Mouse (Mus musculus): Measurements from ENCODE around the gene Tex2. TPM values are rescaled to one million over a fixed set of nuclear protein-coding genes. Genes with fewer than 3 reads are reported as not detected.
"Not testable (repeated sequence)": the region's sequence is repeated elsewhere in the genome, so short reads cannot be mapped to it uniquely, and the experiment has no call there.

Tex2 gene
- polyA plus RNA-seq, 1 experiment = 33.5 TPM

GRCm38 (mm10) chr11:106577624-106578355 is 35.4 kb downstream of the Tex2 start:
- H3K27ac ChIP-seq (replicated peaks; ENCODE audit: low read depth, low read length) = 0 out of 2 replicates have a peak overlapping the region, but pooled peaks have one; percentile 15
- H3K4me1 ChIP-seq (ENCODE audit: control insufficient read depth, insufficient read depth, insufficient read length, low read length) = peaks cover 43% of the 10 kb centered on the region
- H3K4me3 ChIP-seq (ENCODE audit: insufficient read depth, low read depth, low read length) = not testable (repeated sequence)

DNA sequence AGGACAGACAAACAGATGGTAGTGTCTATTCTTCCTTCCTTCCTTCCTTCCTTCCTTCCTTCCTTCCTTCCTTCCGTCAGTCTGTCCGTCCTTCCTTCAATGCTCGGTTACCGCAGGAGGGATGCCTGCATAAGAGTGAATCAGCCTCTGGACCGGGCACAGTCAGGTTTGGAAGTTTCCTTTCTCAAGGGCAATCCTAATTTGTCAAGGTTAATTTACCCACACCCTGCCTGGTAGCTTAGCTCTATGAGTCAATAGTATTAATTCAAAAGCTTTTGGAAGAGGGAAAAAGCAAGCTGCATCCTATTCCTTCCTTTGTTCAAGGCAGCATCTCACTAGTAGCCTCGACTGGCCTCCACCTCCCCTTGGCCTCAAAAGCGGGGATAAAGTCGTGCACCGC is 38.8 kb downstream of the Tex2 start:
- Histone ChIP-seq H3K4me1 (ENCODE audit: control insufficient read depth, insufficient read depth, insufficient read length, low read length) (peaks cover 44% of the 10 kb centered on the region), H3K4me3 (ENCODE audit: insufficient read depth, low read depth, low read length) (no peak overlapping the region), H3K27ac (replicated peaks; ENCODE audit: low read depth, low read length) (no peak overlapping the region)

DNA sequence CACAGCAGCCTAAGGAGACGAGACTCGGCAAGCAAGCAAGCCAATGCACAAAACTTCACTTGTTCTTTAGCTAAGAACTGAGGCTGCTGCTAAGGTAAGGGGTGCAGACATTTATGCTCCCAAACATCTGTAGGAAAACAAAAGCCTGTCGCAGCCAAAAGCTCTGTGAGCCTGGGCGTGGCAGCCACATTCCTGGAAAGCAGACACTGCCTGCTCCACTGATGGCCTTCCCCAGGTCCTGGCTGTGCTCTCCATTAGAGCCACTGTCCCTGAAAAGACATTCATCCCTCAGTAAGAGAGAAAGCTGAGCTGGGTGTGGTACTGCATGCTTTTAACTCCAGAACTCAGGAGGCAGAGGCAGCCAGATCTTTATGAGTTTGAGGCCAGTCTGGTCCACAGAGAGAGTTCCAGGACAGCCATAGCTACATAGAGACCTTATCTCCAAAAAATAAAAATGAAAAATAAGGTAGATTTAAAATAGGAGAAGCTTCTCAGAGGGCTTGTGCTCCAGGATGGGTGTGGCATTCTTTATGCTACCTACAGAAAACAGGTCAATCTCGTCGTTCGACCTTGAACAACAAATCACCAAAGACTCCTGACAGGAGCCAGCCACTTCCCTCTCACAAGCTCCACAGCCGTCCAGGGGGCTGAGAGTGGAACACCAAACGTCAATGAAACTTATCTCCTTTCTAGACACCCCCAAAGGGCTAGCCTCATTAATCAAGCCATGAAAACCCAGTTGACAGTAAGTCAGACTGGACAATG is 39.6 kb downstream of the Tex2 start:
- Histone ChIP-seq H3K4me3 (ENCODE audit: insufficient read depth, low read depth, low read length) (no peak overlapping the region), H3K4me1 (ENCODE audit: control insufficient read depth, insufficient read depth, insufficient read length, low read length) (peaks cover 39% of the 10 kb centered on the region), H3K27ac (replicated peaks; ENCODE audit: low read depth, low read length) (no peak overlapping the region)

DNA sequence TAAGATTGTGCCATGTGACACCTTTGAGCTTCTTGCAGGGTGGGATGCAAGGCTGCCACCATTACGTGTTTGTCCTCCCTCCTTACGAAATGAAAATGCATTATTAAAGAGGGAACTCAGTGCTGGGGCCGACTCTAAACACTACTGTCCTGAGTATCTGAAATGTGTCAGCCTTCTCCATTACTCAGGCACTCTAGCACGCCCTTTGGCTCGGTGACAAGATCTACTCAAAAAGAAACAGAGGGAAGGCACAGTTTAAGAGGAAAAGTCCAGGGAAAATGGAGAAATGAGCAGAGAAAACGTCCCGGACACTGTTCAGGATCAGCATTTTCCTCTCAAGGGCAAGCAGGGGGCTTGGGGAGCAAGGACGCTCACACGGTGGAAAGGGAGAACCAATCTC is 40.3 kb downstream of the Tex2 start:
- H3K27ac ChIP-seq (replicated peaks; ENCODE audit: low read depth, low read length) = no peak overlapping the region
- peaks cover 38% of the 10 kb centered on the region for H3K4me1 ChIP-seq (ENCODE audit: control insufficient read depth, insufficient read depth, insufficient read length, low read length)
- H3K4me3 ChIP-seq (ENCODE audit: insufficient read depth, low read depth, low read length) = no peak overlapping the region

DNA sequence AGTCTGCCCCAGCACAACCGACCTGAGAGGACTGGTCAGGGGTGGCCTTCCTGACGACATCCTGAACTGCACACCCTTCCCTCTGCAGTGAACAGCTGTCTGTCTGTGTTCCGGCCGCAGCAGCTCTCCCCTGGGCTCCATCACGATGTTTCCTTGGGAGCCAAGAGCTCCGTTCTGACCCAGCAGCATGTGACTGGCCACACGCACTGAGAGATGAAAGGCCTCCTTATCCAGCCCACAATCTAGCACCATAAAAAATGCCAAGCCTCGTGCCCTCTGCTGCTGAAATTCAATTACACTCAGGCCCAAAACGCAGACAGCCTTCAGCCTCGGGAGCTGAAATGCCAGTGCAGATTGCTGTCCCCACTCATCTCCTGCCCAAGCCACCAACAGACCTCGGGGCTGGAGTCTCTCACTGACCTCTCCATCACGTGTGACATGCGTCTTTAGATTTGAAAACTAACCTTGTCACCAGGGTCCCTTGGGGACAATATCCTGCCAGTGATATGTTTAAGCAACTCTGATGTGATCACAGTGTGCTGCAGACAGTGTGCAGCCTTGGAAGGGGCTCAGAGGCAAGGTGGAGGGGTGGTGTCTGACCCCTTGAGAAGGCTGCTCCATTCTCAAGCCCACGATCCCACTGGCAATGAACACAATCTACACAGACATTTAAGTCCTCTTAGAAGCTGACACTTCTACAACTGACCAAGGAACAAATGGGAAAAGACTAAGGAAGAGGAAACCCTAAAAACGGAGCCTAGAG is 41.0 kb downstream of the Tex2 start:
- peak overlapping the region; percentile 14; the same call in 1 of the 2 replicates for H3K27ac ChIP-seq (replicated peaks; ENCODE audit: low read depth, low read length)
- peaks cover 38% of the 10 kb centered on the region for H3K4me1 ChIP-seq (ENCODE audit: control insufficient read depth, insufficient read depth, insufficient read length, low read length)

DNA sequence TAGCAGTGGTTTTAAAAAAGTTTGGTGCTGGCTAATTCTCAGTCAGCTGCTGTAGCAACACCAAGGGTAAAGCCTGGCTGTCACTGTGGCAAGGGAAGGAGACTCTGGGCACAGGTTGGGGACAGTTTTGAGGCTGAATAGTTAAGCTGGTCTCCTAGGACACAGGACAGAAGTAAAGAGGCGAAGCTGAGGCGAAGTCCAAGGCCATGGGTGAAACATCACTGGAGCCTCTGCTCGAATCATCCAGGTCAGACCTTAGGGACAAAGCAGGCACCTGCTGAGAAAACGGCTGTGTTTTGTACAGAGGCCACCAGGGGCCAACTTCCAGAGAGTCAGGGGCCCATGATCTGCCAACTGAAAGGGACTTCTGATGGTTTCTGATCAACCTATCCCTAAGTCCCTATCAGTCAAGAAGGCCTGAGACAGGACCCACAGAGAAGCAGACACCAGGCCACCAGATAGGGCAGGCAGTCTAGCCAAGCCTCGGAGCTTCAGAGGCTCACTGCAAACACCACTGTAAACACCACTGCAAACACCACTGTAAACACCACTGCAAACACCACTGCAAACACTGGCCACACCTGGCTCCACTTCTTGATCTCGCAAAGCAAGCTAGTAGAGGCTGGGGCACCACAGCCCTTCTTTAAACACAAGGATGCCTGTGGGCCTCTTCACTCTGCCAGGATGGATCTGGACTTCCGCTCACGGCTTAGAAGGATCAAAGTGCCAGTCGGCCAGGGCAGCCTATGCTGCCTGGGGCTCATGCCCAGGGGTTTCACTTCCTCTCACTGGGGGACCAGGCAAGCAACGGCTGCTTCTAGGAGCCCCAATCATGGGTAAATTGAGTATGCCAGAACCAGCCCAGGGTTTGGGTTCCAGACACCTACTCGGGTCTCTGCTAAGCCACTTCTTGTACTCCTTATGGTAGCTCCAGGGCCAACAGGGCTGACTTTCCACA is 41.9 kb downstream of the Tex2 start:
- Histone ChIP-seq H3K4me3 (ENCODE audit: insufficient read depth, low read depth, low read length) (no peak overlapping the region), H3K4me1 (ENCODE audit: control insufficient read depth, insufficient read depth, insufficient read length, low read length) (peaks cover 38% of the 10 kb centered on the region), H3K27ac (replicated peaks; ENCODE audit: low read depth, low read length) (no peak overlapping the region)

More for the DNA sequence above, 41.0 kb downstream of the Tex2 start:
- H3K4me3 ChIP-seq (ENCODE audit: insufficient read depth, low read depth, low read length) = no peak overlapping the region

- H3K27ac ChIP-seq (replicated peaks; ENCODE audit: low read depth, low read length) = no peak overlapping the region
- no peak overlapping the region for H3K4me3 ChIP-seq (ENCODE audit: insufficient read depth, low read depth, low read length)
- H3K4me1 ChIP-seq (ENCODE audit: control insufficient read depth, insufficient read depth, insufficient read length, low read length) = peaks cover 32% of the 10 kb centered on the region
These were observed 44.8 kb downstream of the Tex2 start for GRCm38 (mm10) chr11:106568329-106568960.

- Histone ChIP-seq H3K27ac (replicated peaks; ENCODE audit: low read depth, low read length) (no peak overlapping the region), H3K4me1 (ENCODE audit: control insufficient read depth, insufficient read depth, insufficient read length, low read length) (peaks cover 22% of the 10 kb centered on the region), H3K4me3 (ENCODE audit: insufficient read depth, low read depth, low read length) (no peak overlapping the region)
These were observed 47.0 kb downstream of the Tex2 start for GRCm38 (mm10) chr11:106566040-106566785.

DNA sequence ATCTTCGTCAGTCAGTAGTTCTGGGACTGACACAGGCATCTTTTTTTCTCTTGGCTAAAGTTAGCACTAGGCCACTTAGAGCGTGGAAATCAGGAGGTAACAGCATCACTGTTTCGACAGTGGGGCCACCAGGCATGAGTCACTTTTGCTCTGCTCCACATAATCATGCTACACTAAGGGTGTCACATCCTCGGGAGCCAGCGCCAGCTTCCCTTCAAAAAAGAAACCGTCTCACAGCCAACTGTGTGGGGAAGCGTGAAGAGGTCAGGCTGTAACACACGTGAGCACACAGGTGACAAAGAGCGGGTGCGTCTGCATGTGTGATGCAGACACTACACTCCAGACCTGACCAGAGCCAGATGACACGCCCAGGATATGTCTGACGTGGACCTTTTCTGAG is 49.0 kb downstream of the Tex2 start:
- Histone ChIP-seq H3K4me3 (ENCODE audit: insufficient read depth, low read depth, low read length) (no peak overlapping the region), H3K4me1 (ENCODE audit: control insufficient read depth, insufficient read depth, insufficient read length, low read length) (peaks cover 13% of the 10 kb centered on the region), H3K27ac (replicated peaks; ENCODE audit: low read depth, low read length) (no peak overlapping the region)

DNA sequence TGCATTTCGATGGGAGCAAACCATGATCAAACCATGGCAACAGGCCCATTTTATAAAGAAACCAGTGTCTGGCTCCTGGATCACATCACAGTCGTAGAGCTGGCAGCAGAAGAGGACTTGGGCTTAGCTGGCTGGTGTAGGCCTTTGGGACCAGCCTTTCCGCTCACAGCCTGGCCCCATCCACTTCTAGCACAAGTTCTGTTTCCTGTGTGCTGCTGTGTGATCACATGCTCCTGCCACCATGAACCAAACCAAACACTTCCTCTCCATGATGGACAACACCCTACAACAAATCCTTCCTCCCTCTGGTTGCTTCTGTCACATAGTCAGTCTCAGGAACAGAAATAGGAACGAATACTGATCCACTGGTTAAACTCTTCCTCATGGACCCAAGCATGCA is 50.5 kb downstream of the Tex2 start:
- 0 out of 2 replicates have a peak overlapping the region, but pooled peaks have one; percentile 6 for H3K27ac ChIP-seq (replicated peaks; ENCODE audit: low read depth, low read length)
- H3K4me1 ChIP-seq (ENCODE audit: control insufficient read depth, insufficient read depth, insufficient read length, low read length) = peaks cover 16% of the 10 kb centered on the region
- H3K4me3 ChIP-seq (ENCODE audit: insufficient read depth, low read depth, low read length) = no peak overlapping the region

- no peak overlapping the region for H3K27ac ChIP-seq (replicated peaks; ENCODE audit: low read depth, low read length)
- no peak overlapping the region for H3K4me3 ChIP-seq (ENCODE audit: insufficient read depth, low read depth, low read length)
- H3K4me1 ChIP-seq (ENCODE audit: control insufficient read depth, insufficient read depth, insufficient read length, low read length) = peaks cover 42% of the 10 kb centered on the region
These were observed 53.5 kb downstream of the Tex2 start for GRCm38 (mm10) chr11:106559773-106560172.

DNA sequence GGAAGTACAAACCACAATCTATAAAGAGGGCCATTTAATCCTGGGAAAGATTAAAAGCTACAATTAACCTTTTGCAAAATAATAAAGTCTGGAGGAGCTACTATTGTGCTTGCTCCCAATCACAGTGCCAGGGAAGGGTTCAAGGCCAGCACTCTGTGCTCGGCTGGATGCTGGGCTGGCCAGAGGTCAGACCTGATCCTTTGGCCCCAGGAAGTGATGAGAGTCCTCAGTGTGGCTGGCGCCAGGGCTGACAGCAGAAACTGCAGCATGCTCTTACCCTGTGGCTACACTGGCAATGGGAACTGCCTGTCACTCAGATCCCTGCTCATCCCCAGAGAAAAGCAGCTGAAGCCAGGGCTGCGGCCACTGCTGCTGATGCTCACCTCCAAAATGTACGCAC is 55.2 kb downstream of the Tex2 start:
- Histone ChIP-seq H3K4me1 (ENCODE audit: control insufficient read depth, insufficient read depth, insufficient read length, low read length) (peaks cover 38% of the 10 kb centered on the region), H3K27ac (replicated peaks; ENCODE audit: low read depth, low read length) (no peak overlapping the region), H3K4me3 (ENCODE audit: insufficient read depth, low read depth, low read length) (no peak overlapping the region)

- Histone ChIP-seq H3K4me3 (ENCODE audit: insufficient read depth, low read depth, low read length) (no peak overlapping the region), H3K4me1 (ENCODE audit: control insufficient read depth, insufficient read depth, insufficient read length, low read length) (peaks cover 35% of the 10 kb centered on the region), H3K27ac (replicated peaks; ENCODE audit: low read depth, low read length) (0 out of 2 replicates have a peak overlapping the region, but pooled peaks have one; percentile 25)
These were observed 55.8 kb downstream of the Tex2 start for GRCm38 (mm10) chr11:106557398-106557797.
